Mouse (Mus musculus) liver, postnatal 0 days (tissue): ENCODE results near the gene Timmdc1. TPM values are rescaled to one million over a fixed set of nuclear protein-coding genes. Genes with fewer than 3 reads are reported as not detected.

ENCODE experiments used
- ATAC-seq: fragments of 200-750 bp; cut with Nextera tagmentation; 2 replicates; pipeline ENCODE4 v1.8.0; 2017; ENCODE audit warnings: mild to moderate bottlenecking, moderate library complexity
- DNase-seq: peaks from one replicate; pipeline ENCODE4 v3.0.0-alpha.2; 2016
- H3K27ac ChIP-seq: fragments of 300-500 bp; sonication (generic); 2 replicates; pipeline ENCODE4 v1.5.1; 2014; ENCODE audit warnings: antibody characterized with exemption, moderate library complexity, mild to moderate bottlenecking, low read depth
- H3K27me3 ChIP-seq: fragments of 300-500 bp; sonication (generic); 2 replicates; pipeline ENCODE4 v1.6.1; 2014; ENCODE audit warnings: low read length, control low read depth, mixed read lengths; ENCODE audit not compliant: insufficient read depth
- H3K36me3 ChIP-seq: fragments of 300-500 bp; sonication (generic); replicated peaks from 2 replicates; pipeline ENCODE4 v1.6.1; 2014; ENCODE audit warnings: mild to moderate bottlenecking, control low read depth, low read length, moderate library complexity, mixed read lengths; ENCODE audit not compliant: insufficient read depth
- H3K4me1 ChIP-seq: fragments of 300-500 bp; sonication (generic); 2 replicates; pipeline ENCODE4 v1.6.1; 2014; ENCODE audit warnings: antibody characterized with exemption, mild to moderate bottlenecking, control low read depth; ENCODE audit not compliant: insufficient read depth
- H3K4me2 ChIP-seq: fragments of 300-500 bp; sonication (generic); 2 replicates; pipeline ENCODE4 v1.6.1; 2014; ENCODE audit warnings: low read depth, mild to moderate bottlenecking, low read length, moderate library complexity, mixed read lengths
- H3K4me3 ChIP-seq: fragments of 300-500 bp; sonication (generic); 2 replicates; pipeline ENCODE4 v1.5.1; 2014; ENCODE audit warnings: low read depth, low read length
- H3K9ac ChIP-seq: fragments of 300-500 bp; sonication (generic); replicated peaks from 2 replicates; pipeline ENCODE4 v1.6.1; 2014; ENCODE audit warnings: mild to moderate bottlenecking, moderate library complexity
- H3K9me3 ChIP-seq: fragments of 300-500 bp; sonication (generic); 2 replicates; pipeline ENCODE4 v1.6.1; 2016; ENCODE audit warnings: mild to moderate bottlenecking, control low read depth, low read length, mixed read lengths
- CTCF ChIP-seq: sonication (generic); IDR thresholded peaks from 2 replicates; pipeline ENCODE4 v1.5.1; 2016; ENCODE audit warnings: antibody characterized with exemption, low read depth
- EP300 ChIP-seq: IDR thresholded peaks from 2 replicates; pipeline ENCODE4 v1.6.1; 2016; ENCODE audit warnings: antibody characterized with exemption, low read depth, mild to moderate bottlenecking
- WGBS: fragments of 180-500 bp; shearing (Covaris S2); extraction: QIAGEN DNeasy Blood & Tissue Kit; methylation state at CpG from one replicate; pipeline ENCODE4 v1.1.7; 2014; ENCODE audit not compliant: insufficient replicate concordance; 5-methylcytosine and 5-hydroxymethylcytosine counted together
- polyA plus RNA-seq: library from polyadenylated mRNA; unstranded; fragments of >200 nt; fragmentation: Nextera tagmentation; extraction: Ambion mirVana; gene quantifications from 2 replicates; pipeline ENCODE4 v1.2.1, GENCODE M21; 2015

Timmdc1 gene
- polyA plus RNA-seq, 1 experiment from 2014 or later: 17.0 TPM

DNA sequence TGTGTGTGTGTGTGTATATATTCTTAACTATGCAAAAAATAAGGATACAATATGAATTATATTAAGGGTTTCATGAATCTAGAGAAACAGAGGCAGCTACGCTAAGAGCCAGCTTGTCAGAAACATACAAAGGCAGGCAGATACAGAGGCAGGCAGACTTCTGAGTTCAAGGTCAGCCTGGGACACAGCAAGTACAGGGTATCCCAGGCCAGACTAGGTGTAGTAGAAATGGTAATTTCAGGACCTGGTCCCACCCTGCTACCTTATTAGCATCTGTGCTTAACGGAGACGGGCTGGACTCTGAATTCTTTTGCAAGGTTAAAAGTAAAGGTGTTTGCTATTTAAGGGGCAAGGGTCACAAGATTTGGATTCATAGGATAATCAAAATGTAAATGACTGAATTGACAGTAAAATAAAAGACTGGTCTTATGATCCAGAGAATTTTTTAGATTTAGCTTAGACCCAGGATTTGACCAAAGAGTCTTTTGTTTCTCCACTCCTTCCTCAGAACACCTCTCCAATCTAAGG lies 35.8 kb upstream of the Timmdc1 start, which contains the start of gene Tmem39a:
TSS of gene Tmem39a (plus strand) at position 478 of the 528 bp plus-strand sequence.
- TF ChIP-seq EP300 (no peak), CTCF (no peak)
- no peaks in the 10 kb centered on the region for H3K36me3 ChIP-seq
- H3K27ac ChIP-seq: no peak within 1 kb of the TSS
- H3K4me1 ChIP-seq: 0 out of 2 replicates have a peak, but pooled peaks cover 7% of the 10 kb centered on the region
- WGBS: 80% methylated on average over 3 of the region's 3 CpGs
- no peaks in the 10 kb centered on the region for H3K9me3 ChIP-seq
- DNase-seq (no peak), ATAC-seq (no peak)
- no peaks in the 10 kb centered on the region for H3K27me3 ChIP-seq
- no peak within 1 kb of the TSS for H3K4me2 ChIP-seq
- H3K9ac ChIP-seq: no peak within 1 kb of the TSS
- no peak within 1 kb of the TSS for H3K4me3 ChIP-seq

DNA sequence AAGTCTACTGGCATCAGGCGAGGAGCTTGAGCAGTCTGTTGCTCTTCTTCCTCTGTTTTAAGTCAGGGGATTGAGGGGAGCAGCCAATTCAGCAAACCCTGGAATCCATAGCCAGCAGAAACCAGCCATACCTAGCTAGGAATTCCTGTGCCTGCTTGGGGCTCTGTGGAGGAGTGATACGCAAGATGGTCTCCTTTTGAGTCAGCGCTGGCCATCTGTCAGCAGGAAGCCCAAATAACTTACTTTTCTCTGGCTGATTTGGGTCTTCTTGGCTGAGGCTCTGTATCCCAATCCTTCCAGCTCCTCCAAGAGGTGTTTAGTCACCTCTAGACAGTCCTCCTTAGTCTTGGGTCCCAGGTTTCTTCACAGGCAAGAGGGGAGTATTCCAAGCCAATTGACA lies 33.5 kb upstream of the Timmdc1 start:
- WGBS: 78% methylated on average over 3 of the region's 3 CpGs
- no peak for DNase-seq
- Histone ChIP-seq H3K9me3 (no peaks in the 10 kb centered on the region), H3K36me3 (no peaks in the 10 kb centered on the region), H3K4me3 (no peak overlapping the region), H3K4me2 (no peak overlapping the region), H3K4me1 (no peaks in the 10 kb centered on the region), H3K27ac (no peak overlapping the region), H3K27me3 (no peaks in the 10 kb centered on the region), H3K9ac (no peak overlapping the region)
- ATAC-seq: no peak
- TF ChIP-seq EP300 (no peak), CTCF (no peak)

DNA sequence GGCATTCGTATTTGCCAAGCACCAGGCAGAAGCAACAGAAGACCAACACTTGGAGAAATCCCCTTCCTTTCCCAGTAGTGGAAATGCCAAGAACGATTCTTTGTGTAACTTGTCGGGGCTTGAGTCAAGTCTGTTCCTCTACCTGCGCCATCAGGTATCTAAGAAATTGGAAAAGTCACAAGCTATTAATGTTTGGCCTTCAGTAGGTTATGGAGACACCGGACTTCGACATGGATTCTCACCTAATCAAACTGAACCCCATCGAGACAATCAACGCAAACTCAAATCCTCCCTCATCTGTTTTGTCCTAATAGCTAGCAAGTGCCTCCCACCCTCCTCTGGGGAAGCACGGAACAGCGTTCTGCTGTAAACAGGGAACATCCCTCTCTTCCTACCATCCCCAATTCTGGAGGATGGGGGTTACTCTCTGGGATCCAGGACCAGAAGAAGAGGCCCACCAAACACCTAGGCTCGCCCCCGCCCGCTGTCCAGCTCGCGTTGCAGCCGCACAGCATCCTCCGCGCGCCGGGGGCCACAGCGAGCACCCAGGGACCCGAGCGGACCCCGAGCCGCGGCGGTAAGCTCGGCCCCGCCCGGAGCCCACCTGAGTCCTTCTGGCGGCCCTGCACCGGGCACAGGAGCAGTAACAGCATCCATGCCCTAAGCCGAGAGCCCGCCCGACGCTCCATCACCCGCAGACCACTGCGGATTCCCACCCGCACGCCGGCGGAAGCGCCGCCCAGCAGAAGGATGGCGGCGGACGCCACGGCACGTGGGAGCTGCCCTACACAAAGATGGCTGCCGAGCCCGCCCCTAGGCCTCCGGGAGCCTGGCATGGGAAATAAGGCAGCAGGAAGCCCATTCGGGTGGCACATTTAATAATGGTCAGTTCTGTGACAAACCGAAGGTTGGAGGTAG lies 27.3 kb upstream of the Timmdc1 start, which contains the start of gene Poglut1:
TSS of gene Poglut1 (minus strand) at position 780 of the 918 bp plus-strand sequence.
- peaks cover 11% of the 10 kb centered on the region; the same call in 1 of the 2 replicates for H3K36me3 ChIP-seq
- peak within 1 kb of the TSS; percentile 95 for H3K4me2 ChIP-seq
- peak within 1 kb of the TSS; percentile 78 for H3K4me3 ChIP-seq
- H3K27ac ChIP-seq: no peak within 1 kb of the TSS
- peaks cover 9% of the 10 kb centered on the region; the same call in 1 of the 2 replicates for H3K4me1 ChIP-seq
- ATAC-seq (peak; percentile 91), DNase-seq (peak; percentile 79)
- no peak for TF ChIP-seq EP300
- no peak for TF ChIP-seq CTCF
- no peaks in the 10 kb centered on the region for H3K27me3 ChIP-seq
- 3% methylated on average over 54 of the region's 54 CpGs for WGBS
- no peaks in the 10 kb centered on the region for H3K9me3 ChIP-seq
- H3K9ac ChIP-seq: peak within 1 kb of the TSS; percentile 73

DNA sequence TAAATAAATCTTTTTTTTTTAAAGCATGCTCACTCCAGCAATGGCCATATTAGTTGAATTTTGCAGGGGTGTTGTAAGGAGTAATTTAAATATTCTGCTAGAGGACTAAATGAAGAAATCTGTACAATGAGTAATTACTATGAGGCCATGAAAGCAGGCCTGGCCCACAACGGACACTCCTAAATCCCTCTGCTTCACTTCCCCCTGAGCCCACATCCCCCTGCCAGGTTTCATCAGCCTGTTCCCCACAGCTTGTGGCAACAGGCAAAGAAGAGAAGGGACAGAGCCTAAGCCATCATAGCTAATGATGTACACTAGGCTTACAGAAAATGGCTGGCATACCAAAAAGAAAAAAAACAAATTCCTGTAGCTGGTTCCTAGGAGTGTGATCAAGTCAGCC lies 25.5 kb upstream of the Timmdc1 start:
- Histone ChIP-seq H3K9ac (no peak overlapping the region), H3K4me2 (no peak overlapping the region), H3K27me3 (no peaks in the 10 kb centered on the region), H3K4me3 (no peak overlapping the region), H3K9me3 (no peaks in the 10 kb centered on the region), H3K4me1 (peaks cover 9% of the 10 kb centered on the region; the same call in 1 of the 2 replicates), H3K36me3 (peaks cover 11% of the 10 kb centered on the region), H3K27ac (no peak overlapping the region)
- ATAC-seq: no peak
- WGBS: 65% methylated on average over 1 of the region's 1 CpGs
- no peak for TF ChIP-seq EP300
- no peak for TF ChIP-seq CTCF
- no peak for DNase-seq

DNA sequence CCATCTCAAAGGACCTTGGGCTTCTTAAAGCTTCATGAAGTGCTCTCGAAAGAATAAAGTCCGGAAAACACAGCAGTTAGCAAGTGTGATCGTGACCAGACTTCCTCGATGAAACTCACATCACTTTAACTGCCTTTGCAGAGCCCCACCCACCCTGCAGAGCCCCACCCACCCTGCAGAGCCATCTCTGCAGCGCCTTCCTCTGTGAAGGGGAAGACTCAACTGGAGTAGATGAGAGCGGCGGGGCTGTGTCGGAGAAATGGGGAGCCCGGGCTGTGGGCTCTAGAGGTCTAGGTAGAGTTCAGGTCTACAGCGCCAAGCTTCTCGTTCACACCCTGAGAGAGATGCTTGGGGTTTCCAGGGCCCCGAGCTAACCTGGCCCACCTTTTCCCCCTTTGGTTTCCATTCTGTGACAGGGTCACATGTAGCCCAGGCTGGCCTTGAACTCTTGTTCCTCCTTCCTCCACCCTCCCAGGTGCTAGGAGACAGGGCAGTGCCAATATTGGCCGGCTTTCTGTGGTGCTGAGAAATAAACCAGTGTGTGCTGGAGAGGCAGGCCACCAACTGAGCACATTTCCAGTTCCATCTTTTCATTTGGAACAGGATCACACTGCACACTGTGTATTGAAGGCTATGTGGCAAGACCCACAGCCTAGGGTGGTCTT lies 16.4 kb upstream of the Timmdc1 start:
- Histone ChIP-seq H3K27me3 (no peaks in the 10 kb centered on the region), H3K9me3 (no peaks in the 10 kb centered on the region), H3K4me2 (no peak overlapping the region), H3K27ac (no peak overlapping the region), H3K4me1 (no peaks in the 10 kb centered on the region), H3K36me3 (peaks cover 10% of the 10 kb centered on the region), H3K9ac (no peak overlapping the region), H3K4me3 (no peak overlapping the region)
- TF ChIP-seq CTCF (no peak), EP300 (no peak)
- ATAC-seq (no peak), DNase-seq (no peak)
- 74% methylated on average over 12 of the region's 13 CpGs for WGBS

DNA sequence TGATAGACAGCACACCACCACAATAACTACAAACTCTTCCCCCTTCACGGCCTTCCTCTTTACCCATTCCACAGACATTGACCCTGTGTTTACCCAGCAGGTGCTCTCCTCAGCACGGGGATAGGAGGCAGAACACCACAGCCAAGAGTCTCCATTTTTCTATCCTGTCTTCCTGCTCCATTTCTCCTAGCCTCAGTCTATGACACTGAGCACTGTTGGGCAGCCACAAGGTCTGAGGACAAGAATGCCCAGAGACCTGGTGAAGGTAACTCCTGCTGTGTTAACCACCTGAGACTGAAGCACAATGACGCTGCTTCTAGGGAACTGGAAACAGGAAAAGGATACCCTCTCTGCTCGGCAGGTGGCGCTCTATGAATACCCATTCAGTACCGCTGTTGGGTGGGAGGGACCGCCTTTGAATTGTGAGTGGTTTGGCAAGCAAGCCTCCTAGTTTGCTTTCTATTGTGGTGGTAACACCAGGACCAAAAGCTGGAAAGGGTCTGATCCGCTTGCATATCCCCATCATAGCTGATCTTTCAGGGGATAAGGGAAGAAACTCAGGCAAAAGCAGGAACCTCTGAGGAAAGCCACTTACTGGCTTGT lies 14.2 kb upstream of the Timmdc1 start:
- no peaks in the 10 kb centered on the region for H3K9me3 ChIP-seq
- DNase-seq (peak; percentile 83), ATAC-seq (peak; percentile 61)
- H3K27ac ChIP-seq: no peak overlapping the region
- WGBS: 39% methylated on average over 8 of the region's 8 CpGs
- no peak for TF ChIP-seq EP300
- TF ChIP-seq CTCF: peak; percentile 93
- no peaks in the 10 kb centered on the region for H3K27me3 ChIP-seq
- H3K4me1 ChIP-seq: no peaks in the 10 kb centered on the region
- no peak overlapping the region for H3K9ac ChIP-seq
- no peak overlapping the region for H3K4me3 ChIP-seq
- no peak overlapping the region for H3K4me2 ChIP-seq
- peaks cover 2% of the 10 kb centered on the region; the same call in 1 of the 2 replicates for H3K36me3 ChIP-seq
